Mouse (Mus musculus): ENCODE measurements at regions not wholly inside any gene's neighbourhood (a gene's known extent, or its start where the extent isn't known, plus 50 kb on each side); places are given as distances from the start of the nearest gene placed in this dataset.

- TF ChIP-seq CTCF (IDR thresholded peaks at IDR 0.05) (no peak), EP300 (IDR thresholded peaks at IDR 0.05) (no peak)
These were observed 55.4 kb upstream of the Gm6793 start for GRCm38 (mm10) chr8:112070251-112070650.

Measured in lung, postnatal 0 days (tissue).